Mouse (Mus musculus): Measurements from ENCODE around the gene 2610001J05Rik.

Gene 2610001J05Rik

GRCm38 (mm10) chr6:13835720-13836665 lies 35.3 kb downstream of the 2610001J05Rik start:
- DNase-seq (ENCODE audit: low spot score), result no peak

DNA sequence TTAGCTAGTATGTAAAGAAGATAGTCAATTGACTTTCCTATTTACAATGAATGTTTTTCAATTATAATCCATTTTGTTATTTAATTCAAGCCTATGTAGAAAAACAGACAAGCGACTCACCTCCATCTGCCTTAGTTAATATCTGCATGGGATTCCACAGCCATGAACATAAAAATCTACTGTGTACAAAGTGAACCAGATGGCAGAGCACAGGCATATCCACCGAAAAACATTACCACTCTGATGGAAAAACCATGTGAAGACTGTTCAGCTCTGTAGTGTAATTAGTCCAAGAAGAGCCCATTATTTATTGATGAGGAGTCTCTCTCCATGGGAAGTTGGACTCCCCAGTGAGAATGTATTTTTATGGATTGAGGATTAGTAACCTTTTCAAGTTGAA lies 38.5 kb downstream of the 2610001J05Rik start:
- no peak for DNase-seq (ENCODE audit: low spot score)

DNA sequence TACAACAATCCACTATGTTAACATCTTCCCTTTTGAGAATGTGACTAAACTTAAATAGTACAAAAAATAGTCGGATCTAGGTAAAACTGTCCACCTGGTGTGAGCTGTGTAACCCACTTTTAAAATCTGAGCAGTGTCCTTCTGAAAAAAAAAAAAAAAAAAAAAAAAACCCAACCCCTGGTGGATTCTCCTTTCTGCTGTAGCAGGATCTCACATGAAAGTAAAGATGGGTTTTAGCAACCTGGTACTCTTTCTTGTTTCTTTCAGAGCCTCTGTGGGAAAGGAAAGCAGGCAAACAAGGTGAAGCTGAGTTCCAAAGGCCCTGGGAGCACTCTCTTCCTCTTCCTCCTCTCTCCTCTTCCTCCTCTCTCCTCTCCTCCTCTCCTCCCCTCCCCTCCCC lies 42.4 kb downstream of the 2610001J05Rik start:
- no peak for DNase-seq (ENCODE audit: low spot score)

Measured in MN1 (cell line).